Mouse (Mus musculus) A20 (cell line): ENCODE measurements around the gene Snx25.
"Not testable (repeated sequence)": the region's sequence is repeated elsewhere in the genome, so short reads cannot be mapped to it uniquely, and the experiment has no call there.

ENCODE experiments used
- DNase-seq: peaks from one replicate; pipeline ENCODE4 v3.0.0-alpha.2; 2011; ENCODE audit warnings: low read depth, low spot score

Gene Snx25

GRCm38 (mm10) chr8:46137843-46138596 lies 13.9 kb downstream of the Snx25 start:
- DNase-seq = no peak

GRCm38 (mm10) chr8:46137336-46137735 lies 14.6 kb downstream of the Snx25 start:
- DNase-seq = no peak

- not testable (repeated sequence) for DNase-seq
Measured at GRCm38 (mm10) chr8:46135546-46135945, 16.4 kb downstream of the Snx25 start.

GRCm38 (mm10) chr8:46130426-46130825 lies 21.5 kb downstream of the Snx25 start:
- no peak for DNase-seq

- no peak for DNase-seq
Measured at GRCm38 (mm10) chr8:46122498-46122897, 29.5 kb downstream of the Snx25 start.

GRCm38 (mm10) chr8:46119176-46119575 lies 32.8 kb downstream of the Snx25 start:
- DNase-seq = no peak

- DNase-seq = peak; percentile 41
Measured at GRCm38 (mm10) chr8:46117172-46117571, 34.8 kb downstream of the Snx25 start.

GRCm38 (mm10) chr8:46113421-46114170 lies 38.4 kb downstream of the Snx25 start:
- peak; percentile 26 for DNase-seq

- no peak for DNase-seq
Measured at GRCm38 (mm10) chr8:46107690-46108089, 44.3 kb downstream of the Snx25 start.

GRCm38 (mm10) chr8:46103434-46103833 lies 48.5 kb downstream of the Snx25 start:
- no peak for DNase-seq

- no peak for DNase-seq
Measured at GRCm38 (mm10) chr8:46092667-46093360, 59.1 kb downstream of the Snx25 start.

- no peak for DNase-seq
Measured at GRCm38 (mm10) chr8:46083141-46083540, 68.8 kb downstream of the Snx25 start.

- no peak for DNase-seq
Measured at GRCm38 (mm10) chr8:46081030-46081429, 70.9 kb downstream of the Snx25 start.

GRCm38 (mm10) chr8:46078866-46079265 lies 73.1 kb downstream of the Snx25 start:
- no peak for DNase-seq

GRCm38 (mm10) chr8:46075223-46075622 lies 76.7 kb downstream of the Snx25 start:
- no peak for DNase-seq

- DNase-seq = no peak
Measured at GRCm38 (mm10) chr8:46073540-46074140, 78.3 kb downstream of the Snx25 start.

GRCm38 (mm10) chr8:46072798-46073197 lies 79.2 kb downstream of the Snx25 start:
- no peak for DNase-seq

- DNase-seq = no peak
Measured at GRCm38 (mm10) chr8:46040260-46040659, 111.7 kb downstream of the Snx25 start.

- DNase-seq = no peak
Measured at GRCm38 (mm10) chr8:46039666-46040065, 112.3 kb downstream of the Snx25 start.

- DNase-seq = no peak
Measured at GRCm38 (mm10) chr8:46036217-46036616, 115.7 kb downstream of the Snx25 start.

- no peak for DNase-seq
Measured at GRCm38 (mm10) chr8:46024392-46024791, 127.6 kb downstream of the Snx25 start.

- DNase-seq = no peak
Measured at GRCm38 (mm10) chr8:46022758-46023157, 129.2 kb downstream of the Snx25 start.
